Mouse (Mus musculus): ENCODE data around the gene Vmn2r67. TPM values are rescaled to one million over a fixed set of nuclear protein-coding genes. Genes with fewer than 3 reads are reported as not detected.
"Not testable (repeated sequence)": the region's sequence is repeated elsewhere in the genome, so short reads cannot be mapped to it uniquely, and the experiment has no call there.

Vmn2r67 gene
- not detected in 2 replicates for polyA plus RNA-seq (2015; fragmentation: Nextera tagmentation; extraction: Ambion mirVana)

- H3K4me3 ChIP-seq (ENCODE audit: low read depth, low read length): no peak within 1 kb of the TSS
- H3K9ac ChIP-seq (replicated peaks): no peak within 1 kb of the TSS
- H3K27ac ChIP-seq (ENCODE audit: low read depth): no peak within 1 kb of the TSS
- WGBS (ENCODE audit: insufficient replicate concordance): 67% methylated on average over 3 of the region's 3 CpGs
- H3K4me2 ChIP-seq (ENCODE audit: low read depth, low read length): no peak within 1 kb of the TSS
- no peaks in the 10 kb centered on the region for H3K9me3 ChIP-seq (ENCODE audit: low read length)
- DNase-seq: no peak
- no peaks in the 10 kb centered on the region for H3K4me1 ChIP-seq (ENCODE audit: insufficient read depth)
- H3K27me3 ChIP-seq (ENCODE audit: insufficient read depth, low read length): no peaks in the 10 kb centered on the region
- no peak for ATAC-seq
- TF ChIP-seq CTCF (IDR thresholded peaks at IDR 0.05; ENCODE audit: low read depth) (no peak), EP300 (IDR thresholded peaks at IDR 0.05; ENCODE audit: low read depth) (no peak)
- no peaks in the 10 kb centered on the region for H3K36me3 ChIP-seq (replicated peaks; ENCODE audit: insufficient read depth, low read length)
Observed at GRCm38 (mm10) chr7:85155898-85156297, at the start of gene Vmn2r67. Vmn2r67 (minus strand) TSS chr7:85155998.

GRCm38 (mm10) chr7:85104531-85104930, 51.3 kb downstream of the Vmn2r67 start:
- ATAC-seq; H3K36me3 ChIP-seq (replicated peaks; ENCODE audit: insufficient read depth, low read length); H3K4me3 ChIP-seq (ENCODE audit: low read depth, low read length); H3K9me3 ChIP-seq (ENCODE audit: low read length); H3K4me1 ChIP-seq (ENCODE audit: insufficient read depth); H3K27me3 ChIP-seq (ENCODE audit: insufficient read depth, low read length); H3K4me2 ChIP-seq (ENCODE audit: low read depth, low read length); H3K9ac ChIP-seq (replicated peaks); H3K27ac ChIP-seq (ENCODE audit: low read depth); DNase-seq: not testable (repeated sequence)
- 42% methylated on average over 2 of the region's 2 CpGs for WGBS (ENCODE audit: insufficient replicate concordance)

Other genes with a start within 250 kb of the Vmn2r67 start
- not detected in 2 replicates for gene Vmn2r65, start 191.9 kb downstream of the Vmn2r67 start, polyA plus RNA-seq (2015; fragmentation: Nextera tagmentation; extraction: Ambion mirVana)
- not detected in 2 replicates for gene Vmn2r66, start 143.7 kb downstream of the Vmn2r67 start, polyA plus RNA-seq (2015; fragmentation: Nextera tagmentation; extraction: Ambion mirVana)
- gene Vmn2r68, start 81.8 kb upstream of the Vmn2r67 start, polyA plus RNA-seq (2015; fragmentation: Nextera tagmentation; extraction: Ambion mirVana): not detected in 2 replicates